Mouse (Mus musculus) left cerebral cortex, postnatal 25 days (tissue): ENCODE measurements around the gene Rgs8. TPM values are rescaled to one million over a fixed set of nuclear protein-coding genes. Genes with fewer than 3 reads are reported as not detected.

Experiments
- DNase-seq, 2 experiments: peaks; one replicate each; pipeline ENCODE4 v3.0.0; 2022; ENCODE audit warnings: low spot score in 2 of 2, mixed read lengths in 1 of 2
- intact Hi-C: fragments of 180-260 bp; cut with DNase I; formaldehyde crosslinking; loops from one replicate; pipeline ENCODE4 v1.15.1; 2025
- total RNA-seq, 2 experiments: library from RNA; stranded (reverse); gene quantifications; 2 replicates each; pipeline ENCODE4 v1.2.3; 2021

Gene Rgs8
- 10 to 100 TPM; 55.9 to 77.4 TPM for total RNA-seq

DNA sequence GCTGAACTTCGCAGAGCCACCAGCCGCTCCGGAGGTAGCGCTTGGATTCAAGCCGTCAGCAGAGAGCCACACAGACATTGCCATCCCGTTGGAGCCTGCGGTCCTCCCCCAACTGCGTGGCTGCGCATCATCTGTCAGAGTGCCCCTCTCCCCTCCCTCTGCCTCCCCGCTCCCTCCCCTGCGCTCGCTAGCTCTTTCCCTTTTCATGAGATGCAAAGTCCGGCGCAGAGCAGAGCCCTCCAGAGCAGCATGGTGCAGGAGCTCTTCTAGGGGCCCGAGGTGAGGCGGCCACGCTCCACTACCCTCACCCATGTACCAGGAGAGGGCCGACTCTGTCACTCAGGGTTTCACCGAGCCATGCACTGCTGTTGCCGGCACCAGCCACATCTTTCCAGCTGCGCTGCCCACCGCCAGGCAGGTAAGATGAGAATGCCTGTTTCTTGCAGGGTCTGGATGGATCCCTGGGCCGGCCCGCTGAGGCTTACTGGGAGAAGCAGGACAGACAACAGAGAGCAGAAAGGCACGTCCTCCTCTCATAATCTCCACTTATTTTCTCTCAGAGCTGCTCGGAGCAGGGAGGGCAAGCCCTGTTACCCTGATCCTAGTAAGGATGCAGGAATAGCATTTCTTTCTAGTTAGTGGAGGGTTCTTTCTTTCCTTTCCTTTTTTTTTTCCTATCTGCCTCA, at the start of gene Rgs8:
Rgs8 (plus strand) TSS at position 88 of the 686 bp plus-strand sequence.
- intact Hi-C loops = no loop called here
- peak in 1 of 2 experiments; percentile 60 for DNase-seq

- intact Hi-C loops = no loop called here
- DNase-seq = no peak
Measured at GRCm38 (mm10) chr1:153617340-153617830, 35.4 kb upstream of the Rgs8 start.

DNA sequence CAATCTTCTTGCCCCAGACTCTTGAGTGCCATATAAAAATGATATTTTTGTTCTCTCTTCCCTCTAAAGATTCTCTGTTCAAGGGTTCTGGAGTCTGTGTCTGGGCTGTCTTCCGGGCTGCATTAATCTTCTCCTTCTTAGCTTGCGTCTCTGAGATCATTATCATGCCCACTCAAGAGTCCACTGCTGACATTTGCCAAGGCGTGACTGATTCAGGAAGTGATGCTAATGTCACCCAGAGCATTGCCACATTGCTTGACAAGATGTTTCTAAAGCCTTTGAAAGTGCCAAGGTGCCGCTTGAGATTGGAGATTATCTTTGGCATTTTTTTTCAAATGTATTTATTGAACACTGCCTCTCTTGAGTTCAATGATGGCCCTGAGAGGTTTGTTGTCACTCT, 29.8 kb upstream of the Rgs8 start:
- intact Hi-C loops = no loop called here
- no peak for DNase-seq

DNA sequence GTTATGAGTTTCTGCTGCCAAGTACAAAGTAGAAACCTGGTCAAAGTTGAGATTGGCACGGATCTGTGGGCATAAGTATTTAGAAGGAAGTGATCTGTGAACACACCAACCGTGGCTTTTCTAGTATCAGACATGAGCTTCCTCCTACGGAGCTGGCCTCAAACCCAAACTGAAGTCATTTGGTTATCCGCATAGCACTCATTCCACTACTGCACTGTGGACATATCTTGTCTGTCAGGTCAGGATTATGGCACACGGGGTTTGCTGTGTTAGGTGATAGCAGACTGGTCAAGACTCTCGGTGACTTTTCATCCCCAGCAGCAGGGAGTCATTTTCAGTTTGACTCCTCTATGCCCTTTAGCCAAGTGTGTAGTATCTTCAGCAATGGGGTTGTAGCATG, 20.1 kb upstream of the Rgs8 start:
- DNase-seq = no peak
- intact Hi-C loops = no loop called here

DNA sequence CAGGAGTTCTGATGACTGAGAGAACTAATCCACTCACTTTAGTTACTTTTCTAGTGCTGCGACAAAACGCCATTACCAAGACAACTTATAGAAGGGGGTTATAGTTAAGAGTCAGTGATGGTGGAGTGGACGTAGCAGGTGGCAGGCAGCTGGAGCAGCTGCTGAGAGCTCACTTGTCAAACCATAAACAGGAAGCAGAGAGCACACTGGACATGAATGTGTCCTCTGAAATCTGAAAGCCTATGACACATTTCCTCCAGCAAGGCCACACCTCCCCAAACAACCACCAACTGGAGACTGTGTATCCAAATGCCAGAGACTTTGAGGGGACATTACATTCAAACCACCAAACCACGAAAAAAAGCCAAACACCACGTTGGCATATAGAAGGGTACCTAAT, 17.8 kb upstream of the Rgs8 start:
- intact Hi-C loops = no loop called here
- no peak for DNase-seq

GRCm38 (mm10) chr1:153635521-153635920, 17.3 kb upstream of the Rgs8 start:
- DNase-seq = peak; percentile 46 to 62
- intact Hi-C loops = no loop called here

GRCm38 (mm10) chr1:153636821-153637220, 16.0 kb upstream of the Rgs8 start:
- no peak for DNase-seq
- intact Hi-C loops = no loop called here

DNA sequence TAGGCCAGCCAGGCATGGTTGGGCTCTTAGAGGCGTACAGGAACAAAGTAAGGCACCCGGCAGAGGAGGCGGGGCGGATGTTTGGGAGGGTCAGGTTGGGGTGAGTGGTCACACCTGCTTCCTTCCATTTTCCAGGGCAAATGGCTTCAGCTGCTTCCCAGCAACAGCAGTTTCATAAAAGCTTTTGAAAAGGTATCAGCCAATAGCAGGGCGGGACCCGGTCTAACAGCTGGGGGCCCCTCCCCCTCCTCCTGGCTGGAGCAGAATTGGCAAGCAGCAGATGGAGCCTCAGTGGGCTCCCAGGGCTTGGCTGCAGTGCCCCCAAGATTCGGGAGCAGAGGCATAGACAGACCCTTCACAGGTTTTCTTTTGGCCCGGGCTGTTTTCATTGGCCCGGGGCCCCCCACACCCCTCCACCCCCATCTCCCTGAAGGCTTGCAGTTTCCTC, 11.3 kb upstream of the Rgs8 start:
- intact Hi-C loops = no loop called here
- DNase-seq = no peak

DNA sequence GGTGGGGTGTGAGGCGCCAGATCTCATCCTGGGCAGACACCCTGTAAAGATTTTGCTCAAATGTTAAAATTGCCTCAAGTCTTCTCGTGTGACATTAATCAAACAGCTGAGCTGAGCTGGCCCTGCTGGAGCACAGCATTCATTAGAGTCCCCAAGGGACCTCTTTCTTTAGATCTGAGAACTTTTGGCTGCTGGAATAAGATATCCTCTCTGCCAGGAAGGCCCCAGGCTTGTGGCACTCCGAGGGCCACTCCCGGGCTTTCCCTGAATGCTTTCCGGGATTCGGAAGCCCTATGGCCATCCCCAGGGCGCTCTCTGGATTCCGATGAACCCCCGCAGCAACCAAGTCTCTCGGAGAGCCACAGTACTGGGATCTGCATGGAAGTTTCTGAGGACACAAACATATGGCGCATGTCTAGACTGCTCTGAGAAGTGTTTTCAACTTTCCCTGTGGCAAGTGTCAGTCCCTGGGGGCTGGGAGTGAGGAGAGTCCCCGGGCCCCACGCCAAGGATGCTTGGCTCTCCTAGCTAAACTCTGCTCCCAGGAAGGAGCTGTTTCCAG, 10.8 kb upstream of the Rgs8 start:
- peak; percentile 40 to 74 for DNase-seq
- intact Hi-C loops = no loop called here

DNA sequence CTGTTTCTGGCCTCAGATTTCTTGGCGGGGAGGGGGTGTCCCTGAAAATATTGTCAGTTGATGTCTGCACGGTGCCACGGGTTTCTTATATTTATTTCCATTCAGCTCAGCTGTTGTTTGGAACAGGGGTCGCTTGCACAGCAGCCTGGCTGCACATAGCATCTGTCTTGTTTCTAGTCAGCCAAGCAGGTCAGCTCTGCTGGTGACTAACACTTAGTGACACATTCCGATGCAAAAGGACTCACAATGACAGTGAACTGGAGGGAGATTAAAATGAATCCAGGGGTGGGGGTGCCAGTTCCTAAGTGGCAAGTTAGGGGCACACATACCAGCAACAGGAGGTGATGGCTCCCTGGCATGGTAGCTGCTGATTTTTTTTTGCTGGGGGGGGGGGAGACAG, 849 bp downstream of the Rgs8 start:
- no peak for DNase-seq
- intact Hi-C loops = no loop called here

DNA sequence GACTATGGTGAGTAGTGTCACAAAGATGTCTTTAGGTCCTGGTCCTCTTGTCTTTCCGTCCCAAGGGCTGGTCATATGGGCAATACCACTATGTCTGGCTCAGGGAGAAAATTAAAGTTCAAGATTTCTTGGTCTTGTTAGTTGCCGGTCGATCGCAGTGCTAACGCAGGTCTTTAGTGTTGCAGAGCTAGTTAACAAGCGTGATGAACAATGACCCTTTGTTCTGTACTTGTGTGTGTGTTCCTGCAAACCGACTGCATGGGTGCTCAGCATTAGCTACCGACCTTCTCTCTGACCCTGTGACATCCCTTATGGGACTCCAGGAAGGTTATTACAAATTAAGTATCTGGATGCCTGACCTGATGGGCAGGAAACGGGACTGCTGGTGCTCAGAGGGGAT, 6.8 kb downstream of the Rgs8 start:
- intact Hi-C loops = loop anchor here (5.0 kb wide), 1 partner anchor 102 kb away; no protein-coding TSS in a partner anchor

GRCm38 (mm10) chr1:153660982-153661688, 8.3 kb downstream of the Rgs8 start:
- intact Hi-C loops = loop anchor here (5.0 kb wide), 1 partner anchor 104 kb away; no protein-coding TSS in a partner anchor
- no peak for DNase-seq

More for the DNA sequence above, 6.8 kb downstream of the Rgs8 start:
- DNase-seq = no peak

DNA sequence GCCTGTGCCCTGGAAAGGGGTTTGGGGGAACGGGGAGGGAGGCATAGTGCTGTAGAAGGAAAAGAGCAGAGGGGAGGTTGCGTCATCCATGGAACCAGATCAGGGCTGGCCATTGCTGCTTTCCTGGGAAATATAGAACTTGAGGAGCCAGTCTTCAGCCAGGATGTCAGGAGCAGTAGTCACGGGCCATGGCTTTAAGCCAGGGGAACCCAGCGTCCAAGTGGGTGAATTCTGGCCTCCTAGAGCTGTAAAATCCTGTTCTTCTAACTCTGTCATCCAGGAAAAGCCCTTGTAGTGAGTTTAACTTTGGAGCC, 8.8 kb downstream of the Rgs8 start:
- intact Hi-C loops = loop anchor here (5.0 kb wide), 1 partner anchor 104 kb away; no protein-coding TSS in a partner anchor
- no peak for DNase-seq

DNA sequence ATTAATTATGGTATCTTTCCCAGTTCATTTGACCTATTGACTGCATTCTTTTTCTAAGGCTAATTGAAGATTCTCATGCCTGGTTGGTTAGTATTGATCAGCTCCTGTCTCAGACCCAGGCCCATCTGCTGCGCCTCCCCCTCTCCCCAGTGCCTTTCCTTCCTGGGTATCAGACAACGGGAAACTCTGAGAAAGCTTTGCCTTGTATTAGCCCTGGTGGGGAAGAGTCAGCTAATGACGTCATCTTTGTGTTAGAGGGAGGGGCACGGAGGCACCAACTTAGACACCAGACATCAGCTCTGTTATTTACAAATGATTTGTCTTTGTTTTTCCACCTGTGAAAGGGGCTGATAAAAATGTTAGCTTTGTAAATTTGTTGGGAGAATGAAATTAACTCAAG, 9.5 kb downstream of the Rgs8 start:
- no peak for DNase-seq
- intact Hi-C loops = loop anchor here (5.0 kb wide), 1 partner anchor 105 kb away; no protein-coding TSS in a partner anchor

- intact Hi-C loops = no loop called here
- peak; percentile 50 to 74 for DNase-seq
Measured at GRCm38 (mm10) chr1:153665066-153665715, 12.4 kb downstream of the Rgs8 start.

DNA sequence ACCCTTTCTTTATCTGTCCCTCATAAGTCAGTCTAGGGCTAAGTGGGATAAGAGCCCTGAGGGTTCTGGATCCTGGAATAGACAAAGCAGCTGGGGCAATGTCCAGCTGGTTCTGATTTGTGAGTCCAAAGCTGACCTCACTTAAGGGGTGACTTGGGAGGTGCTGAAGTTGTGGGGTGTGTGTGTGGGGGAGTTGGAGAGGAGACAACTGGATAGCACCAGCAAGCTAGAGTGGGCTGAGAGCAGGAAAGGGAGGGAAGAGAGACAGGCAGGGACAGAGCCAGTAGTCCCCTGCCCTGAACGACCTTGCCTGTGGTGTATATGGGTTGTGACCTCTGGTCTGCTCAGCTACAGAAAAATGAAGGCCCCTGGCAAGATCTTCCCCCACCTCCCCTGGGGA, 13.4 kb downstream of the Rgs8 start:
- intact Hi-C loops = no loop called here
- no peak for DNase-seq

GRCm38 (mm10) chr1:153667244-153667727, 14.5 kb downstream of the Rgs8 start:
- no peak for DNase-seq
- intact Hi-C loops = no loop called here

GRCm38 (mm10) chr1:153667781-153668180, 15.0 kb downstream of the Rgs8 start:
- intact Hi-C loops = no loop called here
- DNase-seq = no peak

GRCm38 (mm10) chr1:153669086-153669485, 16.3 kb downstream of the Rgs8 start:
- intact Hi-C loops = no loop called here
- no peak for DNase-seq

DNA sequence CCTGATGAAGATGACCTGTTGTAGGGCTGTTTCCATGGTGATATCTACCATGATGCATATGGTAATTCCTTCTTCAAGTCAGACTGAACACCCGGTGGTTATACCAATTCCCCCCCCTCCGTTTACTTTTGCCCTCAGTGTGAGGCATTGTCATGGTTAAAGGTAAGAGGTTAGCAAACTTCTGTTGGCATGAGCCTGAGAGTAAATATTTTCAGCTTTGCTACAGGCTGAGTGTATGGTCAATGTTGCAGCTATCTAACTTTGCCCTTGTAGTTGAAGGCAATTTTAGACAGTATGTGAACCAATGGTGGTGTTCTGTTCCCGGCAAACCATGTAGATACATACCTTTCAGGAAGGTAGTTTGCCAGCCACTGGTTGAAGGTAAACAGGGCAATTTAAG, 16.9 kb downstream of the Rgs8 start:
- no peak for DNase-seq
- intact Hi-C loops = no loop called here
